Mouse (Mus musculus): ENCODE measurements at regions not wholly inside any gene's neighbourhood (a gene's known extent, or its start where the extent isn't known, plus 50 kb on each side); places are given as distances from the start of the nearest gene placed in this dataset.

- Histone ChIP-seq H3K27me3 (no peaks in the 10 kb centered on the region), H3K4me3 (no peak overlapping the region), H3K36me3 (no peaks in the 10 kb centered on the region), H3K4me1 (peaks cover 21% of the 10 kb centered on the region), H3K9ac (no peak overlapping the region), H3K9me3 (0 out of 2 replicates have a peak, but pooled peaks cover 8% of the 10 kb centered on the region), H3K4me2 (replicated peaks) (no peak overlapping the region), H3K27ac (no peak overlapping the region)
- WGBS = 91% methylated on average over 1 of the region's 1 CpGs
- no peak for ATAC-seq (ENCODE audit: insufficient number of reproducible peaks, insufficient read depth, low FRiP score, low TSS enrichment)
These were observed 54.6 kb upstream of the Medag start for GRCm38 (mm10) chr5:149356970-149357369.
